Mouse (Mus musculus): ENCODE results near the gene Med13l. TPM values are rescaled to one million over a fixed set of nuclear protein-coding genes. Genes with fewer than 3 reads are reported as not detected.

Gene Med13l
- total RNA-seq, 2 experiments from 2014 or later, result 95.9 to 105 TPM

GRCm38 (mm10) chr5:118620330-118620910 lies 59.9 kb downstream of the Med13l start:
- no peak for DNase-seq

GRCm38 (mm10) chr5:118621877-118622276 lies 61.4 kb downstream of the Med13l start:
- no peak for DNase-seq
- intact Hi-C loops (cut with DNase I), result no loop called here

More at GRCm38 (mm10) chr5:118620330-118620910, 59.9 kb downstream of the Med13l start:
- intact Hi-C loops (cut with DNase I), result no loop called here

- intact Hi-C loops (cut with DNase I), result no loop called here
- DNase-seq, result no peak
Observed at GRCm38 (mm10) chr5:118622346-118622745, 61.9 kb downstream of the Med13l start.

GRCm38 (mm10) chr5:118623797-118624196 lies 63.3 kb downstream of the Med13l start:
- DNase-seq, result no peak
- intact Hi-C loops (cut with DNase I), result no loop called here

- DNase-seq, result no peak
- intact Hi-C loops (cut with DNase I), result no loop called here
Observed at GRCm38 (mm10) chr5:118627630-118628029, 67.2 kb downstream of the Med13l start.

GRCm38 (mm10) chr5:118628211-118628610 lies 67.7 kb downstream of the Med13l start:
- no peak for DNase-seq
- intact Hi-C loops (cut with DNase I), result no loop called here

- DNase-seq, result no peak
- intact Hi-C loops (cut with DNase I), result no loop called here
Observed at GRCm38 (mm10) chr5:118632346-118632745, 71.9 kb downstream of the Med13l start.

GRCm38 (mm10) chr5:118633106-118633505 lies 72.6 kb downstream of the Med13l start:
- intact Hi-C loops (cut with DNase I), result no loop called here

GRCm38 (mm10) chr5:118635476-118636187 lies 75.2 kb downstream of the Med13l start:
- no peak for DNase-seq
- intact Hi-C loops (cut with DNase I), result no loop called here

More at GRCm38 (mm10) chr5:118633106-118633505, 72.6 kb downstream of the Med13l start:
- DNase-seq, result no peak

GRCm38 (mm10) chr5:118636399-118637369 lies 76.2 kb downstream of the Med13l start:
- DNase-seq, result no peak
- intact Hi-C loops (cut with DNase I), result no loop called here

- intact Hi-C loops (cut with DNase I), result no loop called here
- no peak for DNase-seq
Observed at GRCm38 (mm10) chr5:118637931-118638330, 77.5 kb downstream of the Med13l start.

GRCm38 (mm10) chr5:118638534-118639109 lies 78.1 kb downstream of the Med13l start:
- intact Hi-C loops (cut with DNase I), result no loop called here
- DNase-seq, result no peak

GRCm38 (mm10) chr5:118639117-118639707 lies 78.7 kb downstream of the Med13l start:
- intact Hi-C loops (cut with DNase I), result no loop called here
- DNase-seq, result no peak

GRCm38 (mm10) chr5:118644041-118644440 lies 83.6 kb downstream of the Med13l start:
- no peak for DNase-seq
- intact Hi-C loops (cut with DNase I), result no loop called here

- intact Hi-C loops (cut with DNase I), result no loop called here
- no peak for DNase-seq
Observed at GRCm38 (mm10) chr5:118644511-118644910, 84.0 kb downstream of the Med13l start.

GRCm38 (mm10) chr5:118645196-118645805 lies 84.8 kb downstream of the Med13l start:
- DNase-seq, result no peak
- intact Hi-C loops (cut with DNase I), result no loop called here

GRCm38 (mm10) chr5:118646897-118647296 lies 86.4 kb downstream of the Med13l start:
- intact Hi-C loops (cut with DNase I), result no loop called here
- DNase-seq, result peak; percentile 22

- no peak for DNase-seq
- intact Hi-C loops (cut with DNase I), result no loop called here
Observed at GRCm38 (mm10) chr5:118647384-118647783, 86.9 kb downstream of the Med13l start.

GRCm38 (mm10) chr5:118649215-118650006 lies 88.9 kb downstream of the Med13l start:
- intact Hi-C loops (cut with DNase I), result loop anchor here (5.0 to 10.0 kb wide), 2 partner anchors 75 to 317 kb away; no protein-coding TSS in a partner anchor
- no peak for DNase-seq

All from left cerebral cortex, postnatal 4 days (tissue).